Mouse (Mus musculus) neural tube, embryonic 13.5 days (tissue): ENCODE data around the gene Ttc34. TPM values are rescaled to one million over a fixed set of nuclear protein-coding genes. Genes with fewer than 3 reads are reported as not detected.

Source experiments
- ATAC-seq: fragments of 200-750 bp; cut with Nextera tagmentation; 2 replicates; pipeline ENCODE4 v1.8.0; 2017; ENCODE audit warnings: low read depth, mild to moderate bottlenecking, moderate TSS enrichment, moderate library complexity
- H3K27ac ChIP-seq: fragments of 300-500 bp; sonication (generic); replicated peaks from 2 replicates; pipeline ENCODE4 v1.5.1; 2015; ENCODE audit warnings: moderate library complexity, mild to moderate bottlenecking, inconsistent platforms
- H3K27me3 ChIP-seq: fragments of 300-500 bp; sonication (generic); 2 replicates; pipeline ENCODE4 v1.6.1; 2015; ENCODE audit warnings: mild to moderate bottlenecking, inconsistent platforms
- H3K36me3 ChIP-seq: fragments of 300-500 bp; sonication (generic); 2 replicates; pipeline ENCODE4 v1.6.1; 2015; ENCODE audit warnings: mild to moderate bottlenecking, inconsistent platforms
- H3K4me1 ChIP-seq: fragments of 300-500 bp; sonication (generic); replicated peaks from 2 replicates; pipeline ENCODE4 v1.6.1; 2015; ENCODE audit warnings: inconsistent platforms
- H3K4me2 ChIP-seq: fragments of 300-500 bp; sonication (generic); 2 replicates; pipeline ENCODE4 v1.6.1; 2015; ENCODE audit warnings: inconsistent platforms, mild to moderate bottlenecking, moderate library complexity
- H3K4me3 ChIP-seq: fragments of 300-500 bp; sonication (generic); 2 replicates; pipeline ENCODE4 v1.5.1; 2015; ENCODE audit warnings: mild to moderate bottlenecking, inconsistent platforms
- H3K9ac ChIP-seq: fragments of 300-500 bp; sonication (generic); 2 replicates; pipeline ENCODE4 v1.6.1; 2015; ENCODE audit warnings: moderate library complexity, mild to moderate bottlenecking, inconsistent platforms
- H3K9me3 ChIP-seq: fragments of 300-500 bp; sonication (generic); 2 replicates; pipeline ENCODE4 v1.6.1; 2016; ENCODE audit warnings: inconsistent platforms
- WGBS: fragments of 180-500 bp; shearing (Covaris S2); methylation state at CpG from one replicate; pipeline ENCODE4 v1.1.7; 2015; 5-methylcytosine and 5-hydroxymethylcytosine counted together
- polyA plus RNA-seq: library from polyadenylated mRNA; unstranded; fragments of >200 nt; fragmentation: Nextera tagmentation; extraction: Ambion mirVana; gene quantifications from 2 replicates; pipeline ENCODE4 v1.2.1, GENCODE M21; 2015

Ttc34 gene
- polyA plus RNA-seq, 1 experiment from 2014 or later = 0.52 TPM

- Histone ChIP-seq H3K27me3 (peaks cover 48% of the 10 kb centered on the region), H3K9me3 (no peaks in the 10 kb centered on the region), H3K4me2 (no peak overlapping the region), H3K4me1 (peaks cover 39% of the 10 kb centered on the region), H3K27ac (no peak overlapping the region), H3K9ac (no peak overlapping the region), H3K4me3 (no peak overlapping the region), H3K36me3 (no peaks in the 10 kb centered on the region)
- ATAC-seq = peak; percentile 70
- WGBS = 61% methylated on average over 7 of the region's 7 CpGs
Observed at GRCm38 (mm10) chr4:154836183-154836915, 910 bp upstream of the Ttc34 start.

- no peak overlapping the region for H3K27ac ChIP-seq
- 89% methylated on average over 13 of the region's 13 CpGs for WGBS
- no peak for ATAC-seq
- H3K27me3 ChIP-seq = peaks cover 34% of the 10 kb centered on the region
- no peaks in the 10 kb centered on the region for H3K9me3 ChIP-seq
- H3K4me3 ChIP-seq = no peak overlapping the region
- H3K9ac ChIP-seq = no peak overlapping the region
- no peak overlapping the region for H3K4me2 ChIP-seq
- H3K36me3 ChIP-seq = no peaks in the 10 kb centered on the region
- peaks cover 17% of the 10 kb centered on the region; the same call in 1 of the 2 replicates for H3K4me1 ChIP-seq
Observed at GRCm38 (mm10) chr4:154838741-154839140, 1.5 kb downstream of the Ttc34 start.

- no peak for ATAC-seq
- Histone ChIP-seq H3K9ac (no peak overlapping the region), H3K4me1 (peaks cover 17% of the 10 kb centered on the region; the same call in 1 of the 2 replicates), H3K4me3 (no peak overlapping the region), H3K27ac (no peak overlapping the region), H3K4me2 (no peak overlapping the region), H3K36me3 (no peaks in the 10 kb centered on the region), H3K9me3 (no peaks in the 10 kb centered on the region), H3K27me3 (peaks cover 33% of the 10 kb centered on the region)
- 46% methylated on average over 11 of the region's 11 CpGs for WGBS
Observed at GRCm38 (mm10) chr4:154839406-154839805, 2.1 kb downstream of the Ttc34 start.

- peaks cover 28% of the 10 kb centered on the region for H3K27me3 ChIP-seq
- 91% methylated on average over 1 of the region's 1 CpGs for WGBS
- no peak overlapping the region for H3K27ac ChIP-seq
- H3K4me2 ChIP-seq = no peak overlapping the region
- ATAC-seq = no peak
- H3K9me3 ChIP-seq = no peaks in the 10 kb centered on the region
- H3K36me3 ChIP-seq = no peaks in the 10 kb centered on the region
- H3K9ac ChIP-seq = no peak overlapping the region
- H3K4me3 ChIP-seq = no peak overlapping the region
- peaks cover 12% of the 10 kb centered on the region for H3K4me1 ChIP-seq
Observed at GRCm38 (mm10) chr4:154852696-154853095, 15.4 kb downstream of the Ttc34 start.

- 92% methylated on average over 4 of the region's 4 CpGs for WGBS
- no peaks in the 10 kb centered on the region for H3K9me3 ChIP-seq
- no peak overlapping the region for H3K27ac ChIP-seq
- peaks cover 34% of the 10 kb centered on the region for H3K27me3 ChIP-seq
- H3K9ac ChIP-seq = no peak overlapping the region
- H3K4me1 ChIP-seq = peaks cover 12% of the 10 kb centered on the region
- no peak overlapping the region for H3K4me2 ChIP-seq
- no peak overlapping the region for H3K4me3 ChIP-seq
- ATAC-seq = no peak
- H3K36me3 ChIP-seq = no peaks in the 10 kb centered on the region
Observed at GRCm38 (mm10) chr4:154853881-154854280, 16.6 kb downstream of the Ttc34 start.

GRCm38 (mm10) chr4:154854676-154855345 is 17.6 kb downstream of the Ttc34 start:
- 64% methylated on average over 12 of the region's 12 CpGs for WGBS
- no peak for ATAC-seq
- Histone ChIP-seq H3K36me3 (no peaks in the 10 kb centered on the region), H3K9me3 (no peaks in the 10 kb centered on the region), H3K4me2 (peak overlapping the region; percentile 76), H3K4me3 (peak overlapping the region; percentile 50), H3K27me3 (peaks cover 34% of the 10 kb centered on the region), H3K27ac (no peak overlapping the region; the same call in 1 of the 2 replicates), H3K4me1 (peaks cover 12% of the 10 kb centered on the region), H3K9ac (peak overlapping the region; percentile 77; the same call in 1 of the 2 replicates)

GRCm38 (mm10) chr4:154855721-154856479 is 18.6 kb downstream of the Ttc34 start:
- H3K36me3 ChIP-seq = no peaks in the 10 kb centered on the region
- peak overlapping the region; percentile 77 for H3K9ac ChIP-seq
- H3K27me3 ChIP-seq = peaks cover 34% of the 10 kb centered on the region
- peak overlapping the region; percentile 50 for H3K4me3 ChIP-seq
- H3K27ac ChIP-seq = peak overlapping the region; percentile 85
- H3K4me1 ChIP-seq = peaks cover 12% of the 10 kb centered on the region
- peak overlapping the region; percentile 76 for H3K4me2 ChIP-seq
- under 1% methylated on average over 107 of the region's 110 CpGs for whole genome bisulfite sequencing
- H3K9me3 ChIP-seq = no peaks in the 10 kb centered on the region
- peak; percentile 97 for ATAC-seq

GRCm38 (mm10) chr4:154856480-154856837 is 19.2 kb downstream of the Ttc34 start:
- H3K27ac ChIP-seq = peak overlapping the region; percentile 85
- peak overlapping the region; percentile 77 for H3K9ac ChIP-seq
- peak overlapping the region; percentile 76 for H3K4me2 ChIP-seq
- no peak; the same call in 1 of the 2 replicates for ATAC-seq
- H3K36me3 ChIP-seq = no peaks in the 10 kb centered on the region
- H3K4me1 ChIP-seq = peaks cover 12% of the 10 kb centered on the region
- H3K27me3 ChIP-seq = peaks cover 34% of the 10 kb centered on the region
- 18% methylated on average over 9 of the region's 9 CpGs for WGBS
- peak overlapping the region; percentile 50 for H3K4me3 ChIP-seq
- no peaks in the 10 kb centered on the region for H3K9me3 ChIP-seq

GRCm38 (mm10) chr4:154856882-154857281 is 19.6 kb downstream of the Ttc34 start:
- H3K9me3 ChIP-seq = no peaks in the 10 kb centered on the region
- no peak for ATAC-seq
- WGBS = 88% methylated on average over 7 of the region's 7 CpGs
- peak overlapping the region; percentile 76 for H3K4me2 ChIP-seq
- H3K27me3 ChIP-seq = peaks cover 34% of the 10 kb centered on the region
- H3K9ac ChIP-seq = no peak overlapping the region
- no peaks in the 10 kb centered on the region for H3K36me3 ChIP-seq
- H3K4me3 ChIP-seq = peak overlapping the region; percentile 50; the same call in 1 of the 2 replicates
- H3K4me1 ChIP-seq = peaks cover 12% of the 10 kb centered on the region
- H3K27ac ChIP-seq = peak overlapping the region; percentile 85; the same call in 1 of the 2 replicates

- ATAC-seq = no peak
- Histone ChIP-seq H3K27me3 (peaks cover 32% of the 10 kb centered on the region), H3K36me3 (no peaks in the 10 kb centered on the region), H3K27ac (no peak overlapping the region), H3K4me3 (no peak overlapping the region), H3K4me1 (peaks cover 12% of the 10 kb centered on the region), H3K9me3 (no peaks in the 10 kb centered on the region), H3K9ac (no peak overlapping the region), H3K4me2 (no peak overlapping the region)
- 78% methylated on average over 10 of the region's 10 CpGs for WGBS
Observed at GRCm38 (mm10) chr4:154857366-154858240, 20.3 kb downstream of the Ttc34 start.

GRCm38 (mm10) chr4:154858601-154859000 is 21.3 kb downstream of the Ttc34 start:
- no peak for ATAC-seq
- Histone ChIP-seq H3K4me2 (no peak overlapping the region), H3K4me1 (peaks cover 14% of the 10 kb centered on the region), H3K4me3 (no peak overlapping the region), H3K9me3 (no peaks in the 10 kb centered on the region), H3K9ac (no peak overlapping the region), H3K27ac (no peak overlapping the region), H3K27me3 (peaks cover 26% of the 10 kb centered on the region), H3K36me3 (no peaks in the 10 kb centered on the region)
- WGBS = 87% methylated on average over 3 of the region's 3 CpGs
